Comparison of ENCODE assay signal across 26 mouse cellular contexts in genomic region chr2:90670343-90670742, GRCm38 (mm10). TPM values are rescaled to one million over a fixed set of nuclear protein-coding genes. Genes with fewer than 3 reads are reported as not detected.
DNase-seq lines count a peak whose midpoint lies in the region; ATAC-seq and TF ChIP-seq lines count a peak whose summit lies in the region.
"Had no signal": no experiment of that assay in that cellular context is flagged by ENCODE, and none has a peak within 500 bp of the region (broad histone marks: within the 10 kb centered on the region; RNA-seq: fewer than 3 reads in every experiment).

No protein-coding gene starts in this region.

- H3K9ac ChIP-seq in lung, embryonic 16.5 days (ENCODE audit: low read length), result no peak overlapping the region
- H3K9ac ChIP-seq: embryonic facial prominence, embryonic 13.5 days; forebrain, embryonic 12.5 days; forebrain, embryonic 15.5 days; hindbrain, embryonic 12.5 days; hindbrain, embryonic 15.5 days had no signal

- ATAC-seq in lung, embryonic 16.5 days (ENCODE audit: low read depth), result peak; percentile 69
- ATAC-seq: forebrain, embryonic 15.5 days had no signal

- H3K27ac ChIP-seq in lung, embryonic 16.5 days (ENCODE audit: low read length), result 0 out of 2 replicates have a peak overlapping the region, but pooled peaks have one; percentile 5
- H3K27ac ChIP-seq: embryonic facial prominence, embryonic 10.5 days; embryonic facial prominence, embryonic 13.5 days; forebrain, embryonic 12.5 days; forebrain, embryonic 15.5 days; heart, adult 2 months; heart, embryonic 10.5 days; hindbrain, embryonic 12.5 days; hindbrain, embryonic 15.5 days had no signal

- intact Hi-C loops in left cerebral cortex, postnatal 36 days (cut with DNase I), result no loop called here

- no peak for TF ChIP-seq CTCF in lung, adult 2 months (IDR thresholded peaks at IDR 0.05; ENCODE audit: insufficient read depth, low read length)

- no peak overlapping the region for H3K4me2 ChIP-seq in lung, embryonic 16.5 days (ENCODE audit: low read depth, low read length)
- H3K4me2 ChIP-seq: embryonic facial prominence, embryonic 13.5 days; forebrain, embryonic 12.5 days; forebrain, embryonic 15.5 days; hindbrain, embryonic 12.5 days; hindbrain, embryonic 15.5 days had no signal

- no peak overlapping the region for H3K4me3 ChIP-seq in lung, adult 2 months (replicated peaks; ENCODE audit: extremely low read depth, low read depth, low read length)
- no peak overlapping the region for H3K4me3 ChIP-seq in lung, embryonic 16.5 days (ENCODE audit: low read length)
- H3K4me3 ChIP-seq: embryonic facial prominence, embryonic 10.5 days; embryonic facial prominence, embryonic 13.5 days; erythroblast, embryonic 14.5 days; forebrain, embryonic 12.5 days; forebrain, embryonic 15.5 days; heart, adult 2 months; heart, embryonic 10.5 days; hindbrain, embryonic 12.5 days; hindbrain, embryonic 15.5 days had no signal

- TF ChIP-seq POLR2A in lung, adult 2 months (IDR thresholded peaks at IDR 0.05; ENCODE audit: borderline replicate concordance, extremely low read depth, low read depth, low read length), result no peak

- whole genome bisulfite sequencing in lung, adult 2 months, result 45% methylated on average over 6 of the region's 6 CpGs
- WGBS in lung, embryonic 16.5 days, result 67% methylated on average over 6 of the region's 6 CpGs

- no peaks in the 10 kb centered on the region for H3K36me3 ChIP-seq in lung, embryonic 16.5 days (ENCODE audit: control insufficient read depth, insufficient read depth, low read length)
- H3K36me3 ChIP-seq: embryonic facial prominence, embryonic 10.5 days; embryonic facial prominence, embryonic 13.5 days; forebrain, embryonic 12.5 days; forebrain, embryonic 15.5 days; G1E; heart, embryonic 10.5 days; hindbrain, embryonic 12.5 days; hindbrain, embryonic 15.5 days had no signal

- H3K27me3 ChIP-seq in lung, embryonic 16.5 days (ENCODE audit: control insufficient read depth, insufficient read depth, low read depth, low read length), result no peaks in the 10 kb centered on the region
- H3K27me3 ChIP-seq: embryonic facial prominence, embryonic 13.5 days; forebrain, embryonic 12.5 days; forebrain, embryonic 15.5 days; hindbrain, embryonic 12.5 days; hindbrain, embryonic 15.5 days had no signal

- H3K4me1 ChIP-seq in lung, adult 2 months (ENCODE audit: control insufficient read depth, insufficient read depth, low read length), result peaks cover 4% of the 10 kb centered on the region
- H3K4me1 ChIP-seq in lung, embryonic 16.5 days (replicated peaks; ENCODE audit: control insufficient read depth, insufficient read depth, low read length), result peaks cover 3% of the 10 kb centered on the region; the same call in 1 of the 2 replicates
- H3K4me1 ChIP-seq: hindbrain, embryonic 12.5 days had no signal

- DNase-seq in lung, adult 18-20 months, result peak; percentile 36 to 69
- DNase-seq in lung, adult 2 months, result no peak
- DNase-seq in lung, postnatal 14 days, result peak; percentile 37
- peak; percentile 37 to 70 for DNase-seq in lung, postnatal 4 days
- no peak for DNase-seq in left cerebral cortex, postnatal 36 days (ENCODE audit: low spot score in 2 of 2)
- no peak for DNase-seq in cerebellum, postnatal 14 days
- DNase-seq: adrenal gland, adult 2 months; adrenal gland, postnatal 14 days; B cell, adult 2 months; cerebellum, adult 11 months; cerebellum, adult 2 months; cerebellum, adult 9-11 months; cerebellum, postnatal 36 days; embryo, embryonic 11 days; gastrocnemius, postnatal 25 days; heart, adult 2 months had no signal

- H3K9me3 ChIP-seq in lung, embryonic 16.5 days (ENCODE audit: control insufficient read depth, low read length), result 0 out of 2 replicates have a peak, but pooled peaks cover 3% of the 10 kb centered on the region
- H3K9me3 ChIP-seq: forebrain, embryonic 12.5 days; forebrain, embryonic 15.5 days; heart, embryonic 10.5 days; hindbrain, embryonic 15.5 days had no signal

RNA-seq across cellular contexts. Expression of gene Nup160, which starts 6.7 kb away (rescaled TPM):
- 4.6 and 7.7 TPM in 2 replicates for polyA plus RNA-seq in lung, adult 2 months (2012; rRNA removed)
- 43.7 and 48.9 TPM in 2 replicates for polyA plus RNA-seq in lung, embryonic 16.5 days (2015; fragmentation: Nextera tagmentation; extraction: Ambion mirVana)
- total RNA-seq in left cerebral cortex, postnatal 36 days (2021), result 10 to 100 TPM; 18.2 to 20.5 TPM

Comparison
In these comparisons a context has a peak if more than half of its experiments do, and no peak if none do; other contexts are left out.
1. DNase-seq: peak in lung, adult 18-20 months (2 of 2), lung, postnatal 14 days (single experiment) and lung, postnatal 4 days (2 of 2); none in lung, adult 2 months (single experiment), left cerebral cortex, postnatal 36 days (0 of 2) and cerebellum, postnatal 14 days (0 of 2).